Mouse (Mus musculus): ENCODE measurements around the gene Cyp1b1. TPM values are rescaled to one million over a fixed set of nuclear protein-coding genes. Genes with fewer than 3 reads are reported as not detected.
A peak's percentile ranks its signal among the peaks of the same experiment; 100 is the strongest.

Cyp1b1 gene
- total RNA-seq (2021): 1 to 10 TPM; 2.5 to 4.0 TPM

DNA sequence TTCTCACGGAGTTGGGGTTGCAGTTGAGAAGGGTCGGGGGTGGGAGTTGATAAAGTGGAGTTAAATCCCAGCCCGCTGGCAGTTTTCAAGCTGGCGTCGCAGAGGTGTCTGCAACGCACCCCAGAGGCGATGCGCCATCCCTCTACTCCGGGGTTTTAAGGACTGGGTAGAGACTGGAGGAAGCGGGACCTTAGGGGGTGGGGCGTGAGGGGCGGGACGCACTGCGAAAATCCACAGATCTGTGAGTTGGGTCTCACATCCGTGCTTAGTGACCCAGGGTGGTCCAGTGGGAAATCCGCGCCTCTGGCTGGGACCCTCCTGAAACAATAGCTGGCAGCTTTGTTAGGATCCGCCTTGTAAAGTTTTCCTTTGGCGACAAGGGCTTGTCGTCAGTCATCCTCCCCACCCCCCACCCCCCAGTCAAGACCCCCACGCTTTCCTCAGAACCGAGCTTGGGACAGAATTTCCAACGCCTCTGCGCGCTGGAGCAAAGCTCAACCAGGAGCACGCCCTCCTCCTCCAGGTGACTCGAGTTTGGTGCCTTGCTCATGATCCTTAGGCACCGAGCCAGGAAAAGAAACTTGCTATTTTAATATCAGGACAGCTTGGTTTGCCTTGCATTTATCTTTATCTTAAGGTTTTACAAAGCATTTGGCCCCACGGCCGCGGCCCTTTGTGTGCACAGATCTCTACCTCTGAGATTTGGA, at the start of gene Cyp1b1:
Cyp1b1 (minus strand) TSS at position 131 of the 707 bp plus-strand sequence.
- intact Hi-C loops (cut with DNase I): loop anchor here (2.0 to 5.0 kb wide), 3 partner anchors 50 to 604 kb away; no protein-coding TSS in a partner anchor
- DNase-seq: no peak

DNA sequence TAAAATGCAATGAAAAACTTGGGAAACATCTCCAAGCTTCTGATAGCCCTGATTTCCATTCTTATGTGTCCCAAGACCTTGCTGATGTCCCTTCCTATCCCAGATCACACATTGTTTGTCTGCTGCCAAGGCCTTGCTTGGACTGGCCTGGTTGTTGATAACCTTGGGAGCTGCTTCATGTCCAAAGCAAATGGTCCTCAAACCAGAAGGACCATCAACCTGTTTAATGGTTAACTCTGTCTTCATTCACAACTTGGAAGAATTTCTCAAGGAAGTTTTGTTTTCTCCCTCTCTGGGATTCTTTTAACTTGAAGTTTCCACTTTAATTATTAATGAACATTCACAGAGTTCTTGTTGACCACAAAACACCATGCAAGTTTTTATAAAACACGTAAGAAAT, 47.0 kb upstream of the Cyp1b1 start:
- intact Hi-C loops (cut with DNase I): no loop called here
- DNase-seq: no peak

DNA sequence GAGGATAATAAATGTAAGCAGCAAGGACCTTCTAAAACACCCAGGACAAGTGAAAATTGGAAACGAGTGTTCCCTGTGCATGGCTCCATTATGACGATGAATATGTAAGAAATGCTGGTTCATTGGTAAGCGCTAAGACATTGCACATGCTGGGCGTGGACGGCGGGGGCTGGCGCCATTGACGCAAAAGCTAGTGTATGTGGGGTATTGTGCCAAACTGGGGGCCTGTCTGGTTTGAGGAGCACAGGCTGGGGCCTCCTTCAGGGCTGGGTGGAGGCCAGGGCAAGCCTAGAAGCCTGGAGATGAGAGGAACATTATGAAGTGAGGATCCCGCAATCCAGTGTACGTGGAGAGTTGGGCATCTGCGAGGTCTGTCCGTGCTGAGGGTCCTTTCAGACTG, 39.0 kb upstream of the Cyp1b1 start:
- intact Hi-C loops (cut with DNase I): no loop called here
- DNase-seq: no peak

DNA sequence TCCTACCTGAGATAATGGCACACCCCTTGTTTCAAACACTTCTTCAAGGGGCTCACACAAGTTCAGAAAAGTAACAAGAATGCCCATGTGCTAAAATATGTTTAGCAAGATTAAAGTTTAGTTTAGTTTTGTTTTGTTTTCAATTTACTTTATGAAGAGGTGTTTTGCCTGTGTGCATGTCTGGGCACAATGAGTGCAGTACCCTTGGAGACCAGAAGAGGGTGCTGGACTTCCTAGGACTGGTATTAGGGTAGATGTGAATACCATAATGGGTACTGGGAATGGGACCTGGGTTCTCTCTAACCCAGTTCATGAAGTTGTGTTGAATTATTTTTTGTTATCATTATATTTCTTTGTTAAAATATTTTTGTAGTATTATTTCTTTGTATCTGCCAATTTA, 38.0 kb upstream of the Cyp1b1 start:
- intact Hi-C loops (cut with DNase I): no loop called here
- DNase-seq: no peak

DNA sequence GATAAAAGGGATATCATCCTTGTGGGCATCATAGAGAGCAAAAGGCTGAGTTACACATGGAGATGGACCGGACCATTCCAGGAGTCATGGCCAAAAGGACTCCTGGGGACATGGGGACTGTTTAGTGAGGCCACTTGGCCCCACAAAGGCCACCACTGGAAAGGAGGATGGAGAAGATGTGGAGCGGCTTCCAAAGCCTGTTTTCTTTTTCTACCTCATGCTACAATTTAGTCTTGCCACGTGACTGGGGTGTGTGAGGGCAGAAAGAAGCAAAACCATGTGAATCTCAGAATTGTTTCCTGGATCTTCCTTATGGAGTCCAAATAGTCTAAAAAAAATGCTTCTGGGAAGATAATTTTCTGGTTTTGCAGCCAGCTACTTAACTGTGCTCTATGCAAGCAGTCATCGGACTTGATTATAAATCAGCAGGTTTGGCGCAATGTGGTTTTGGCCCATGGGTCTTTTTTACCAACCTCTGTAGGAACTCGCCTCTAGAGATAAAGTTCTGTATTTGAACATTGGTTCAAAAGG, 36.9 kb upstream of the Cyp1b1 start:
- intact Hi-C loops (cut with DNase I): no loop called here
- no peak for DNase-seq

DNA sequence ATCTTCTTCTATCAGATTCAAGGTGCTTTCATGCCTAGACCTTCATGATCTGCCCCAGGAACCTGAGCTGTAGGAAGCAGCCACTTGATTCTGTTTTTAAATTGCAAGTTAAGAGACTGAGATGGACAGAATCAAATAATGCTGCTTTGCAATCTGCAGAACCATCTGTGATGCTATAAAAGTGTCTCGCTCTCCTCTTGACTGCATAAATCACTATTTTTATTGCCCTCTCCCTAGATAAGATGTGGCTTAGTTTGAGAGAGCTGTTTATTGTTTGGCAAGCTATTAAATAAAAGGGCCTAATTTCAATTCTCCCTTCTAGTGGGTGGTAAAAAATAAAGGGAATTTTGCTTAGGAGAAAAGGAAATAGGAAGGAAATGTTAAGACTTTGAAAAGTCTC, 34.8 kb upstream of the Cyp1b1 start:
- intact Hi-C loops (cut with DNase I): no loop called here
- no peak for DNase-seq

DNA sequence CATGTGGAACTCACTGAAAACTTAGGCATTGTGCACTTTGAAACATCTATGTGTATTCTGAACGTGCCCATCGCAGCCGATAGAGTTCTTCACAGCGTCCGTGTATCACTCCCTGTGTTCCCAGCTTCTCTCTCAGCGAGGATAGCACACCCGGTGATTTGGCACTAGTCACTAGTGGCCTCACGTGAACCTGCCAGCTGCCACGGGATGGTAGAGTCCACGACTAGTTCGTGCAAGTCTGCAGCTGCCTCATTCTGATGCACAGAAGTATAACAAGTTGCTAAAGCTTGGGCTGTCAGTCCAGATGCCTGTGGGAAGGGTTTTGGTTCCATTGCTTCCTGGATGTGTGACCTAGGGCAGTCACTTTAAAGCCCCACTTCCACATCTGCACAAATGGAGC, 32.1 kb upstream of the Cyp1b1 start:
- intact Hi-C loops (cut with DNase I): no loop called here
- DNase-seq: no peak

DNA sequence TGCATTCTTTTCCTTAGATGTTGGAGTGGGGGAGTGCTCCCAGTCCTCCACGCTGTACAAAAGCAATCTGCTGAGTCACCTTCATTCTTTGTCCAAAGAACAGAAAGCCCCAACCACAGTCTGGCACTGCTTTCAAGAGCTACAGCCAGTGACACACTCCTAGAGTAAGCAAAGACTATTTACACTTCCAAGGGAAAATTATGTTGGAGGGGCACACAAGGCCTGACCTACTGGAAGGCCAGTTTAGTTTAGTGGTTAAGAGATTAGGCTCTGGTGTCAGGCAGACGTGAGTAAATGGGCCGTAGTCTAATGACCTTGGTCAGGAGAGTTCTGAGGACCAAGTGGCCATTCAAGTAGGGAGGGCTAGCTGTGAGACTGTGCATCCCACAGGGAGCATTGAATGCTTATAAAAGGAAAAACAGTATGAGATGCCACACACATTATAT, 31.3 kb upstream of the Cyp1b1 start:
- DNase-seq: no peak

DNA sequence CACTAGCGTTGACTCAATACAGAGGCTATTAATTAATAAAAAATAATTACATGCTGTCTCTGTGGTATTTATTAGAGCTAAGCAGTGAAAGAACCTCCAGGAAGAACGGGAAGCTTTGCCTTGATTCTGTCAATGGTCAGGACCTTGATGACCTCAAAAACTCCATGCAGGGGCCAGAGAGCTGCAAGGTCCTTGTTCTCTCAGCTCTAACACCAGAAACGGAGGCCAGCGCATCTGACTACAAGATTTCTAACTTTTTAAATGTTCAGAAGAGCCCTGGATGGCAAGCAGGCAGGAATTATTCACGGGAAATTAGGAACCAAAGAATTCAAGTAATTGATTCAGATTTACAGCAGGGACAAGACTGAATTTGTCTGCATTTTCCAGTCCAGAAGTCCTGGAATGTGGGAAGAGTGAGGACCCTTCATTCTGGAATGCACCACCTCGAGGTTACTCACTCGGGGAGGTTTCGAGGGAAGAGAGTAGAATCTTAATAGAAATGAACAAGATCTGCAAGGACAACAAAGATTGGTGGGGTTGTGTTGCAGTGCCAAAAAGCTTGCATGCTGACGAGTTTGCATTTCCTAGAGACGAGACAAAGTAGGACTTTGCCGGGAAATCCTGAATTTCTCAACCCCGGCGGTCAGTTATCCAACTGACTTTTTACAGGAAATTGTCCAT, 30.3 kb upstream of the Cyp1b1 start:
- intact Hi-C loops (cut with DNase I): no loop called here
- no peak for DNase-seq

More for the DNA sequence above, 31.3 kb upstream of the Cyp1b1 start:
- intact Hi-C loops (cut with DNase I): no loop called here

DNA sequence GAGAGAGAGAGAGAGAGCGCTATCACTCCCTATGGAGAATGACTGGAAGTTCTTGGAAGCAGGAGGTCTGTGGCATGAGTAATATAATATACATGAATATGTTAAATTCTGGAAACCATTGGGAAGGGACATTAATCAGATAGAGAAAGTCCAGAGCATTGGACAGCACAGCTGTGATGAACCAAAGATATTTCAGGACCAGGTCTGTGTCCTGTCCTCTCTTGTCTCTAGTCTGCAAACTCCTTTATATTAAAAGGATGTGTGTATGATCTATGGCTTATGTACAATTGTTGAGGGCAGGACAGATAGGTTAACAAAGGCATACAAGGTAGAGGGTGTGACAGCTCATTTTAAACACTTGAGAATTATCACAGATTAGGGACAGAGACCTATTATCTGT, 28.6 kb upstream of the Cyp1b1 start:
- intact Hi-C loops (cut with DNase I): no loop called here
- no peak for DNase-seq

DNA sequence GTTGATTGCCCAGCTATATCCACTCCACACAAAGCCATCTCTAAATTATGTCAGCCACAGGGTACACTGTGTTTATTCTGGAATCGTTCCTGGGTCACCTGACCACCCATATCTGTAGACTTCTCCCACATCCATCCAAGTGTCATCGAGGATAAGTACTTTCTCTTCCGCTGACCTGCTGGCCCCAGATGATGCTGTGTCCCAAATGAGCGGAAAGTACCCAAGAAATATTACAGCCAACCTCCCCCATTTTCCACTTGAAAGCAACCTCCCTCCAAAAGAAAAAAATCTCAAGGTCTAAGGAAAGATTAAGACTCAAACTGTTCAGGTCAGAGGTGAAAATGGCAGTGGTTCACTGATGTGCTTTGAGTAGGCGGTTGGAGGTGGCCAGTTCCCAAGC, 27.8 kb upstream of the Cyp1b1 start:
- DNase-seq: no peak
- intact Hi-C loops (cut with DNase I): no loop called here

DNA sequence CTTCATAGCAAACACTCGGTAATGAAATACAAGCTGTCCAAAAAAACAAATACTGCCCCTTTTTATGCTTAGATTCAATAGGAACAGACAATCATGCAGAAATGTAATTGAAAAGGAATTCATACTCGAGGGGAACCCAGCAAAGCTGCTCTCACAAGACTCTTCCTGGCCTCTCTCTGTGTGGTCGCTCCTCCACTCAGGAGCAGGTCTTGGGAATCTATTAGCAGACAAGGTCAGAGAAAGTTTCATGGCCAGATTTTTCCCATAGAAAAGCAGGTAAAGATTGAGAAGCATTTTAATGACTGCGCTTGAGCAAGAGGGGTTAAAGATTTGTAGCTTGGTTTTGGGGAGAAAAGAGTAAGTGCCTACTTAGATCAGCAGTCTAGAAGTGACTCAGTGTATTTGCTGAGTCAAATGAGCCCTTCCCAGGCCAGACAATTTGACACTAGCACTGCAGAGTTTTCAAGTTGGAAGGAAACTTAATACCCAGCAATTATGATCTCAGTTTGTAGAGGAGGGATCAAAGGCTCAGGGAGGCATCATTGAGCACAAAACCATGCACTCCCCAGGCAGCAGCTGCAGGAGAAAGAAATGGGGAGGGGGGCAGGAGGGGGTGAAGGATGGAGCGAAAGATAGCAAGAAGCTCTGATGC, 24.1 kb upstream of the Cyp1b1 start:
- intact Hi-C loops (cut with DNase I): no loop called here
- no peak for DNase-seq

DNA sequence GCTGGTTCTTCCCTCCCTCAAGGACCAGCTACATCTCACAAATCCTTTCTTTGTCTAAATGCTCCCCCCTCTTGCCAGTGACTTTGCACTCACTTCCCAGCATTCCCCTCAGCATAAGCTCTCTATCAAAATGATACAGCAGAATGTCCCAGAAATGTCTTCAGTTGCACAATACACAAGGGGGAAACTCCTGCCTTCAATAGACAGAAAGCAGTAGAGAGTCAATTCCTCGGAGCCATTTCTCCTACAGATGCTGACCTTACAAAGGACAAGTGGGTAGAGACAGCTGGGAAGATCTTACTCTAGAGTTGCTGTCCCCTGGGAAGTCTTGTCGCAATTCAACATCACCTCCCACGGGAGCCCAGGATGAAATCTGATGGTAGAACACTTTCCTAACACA, 22.7 kb upstream of the Cyp1b1 start:
- intact Hi-C loops (cut with DNase I): no loop called here
- DNase-seq: no peak

DNA sequence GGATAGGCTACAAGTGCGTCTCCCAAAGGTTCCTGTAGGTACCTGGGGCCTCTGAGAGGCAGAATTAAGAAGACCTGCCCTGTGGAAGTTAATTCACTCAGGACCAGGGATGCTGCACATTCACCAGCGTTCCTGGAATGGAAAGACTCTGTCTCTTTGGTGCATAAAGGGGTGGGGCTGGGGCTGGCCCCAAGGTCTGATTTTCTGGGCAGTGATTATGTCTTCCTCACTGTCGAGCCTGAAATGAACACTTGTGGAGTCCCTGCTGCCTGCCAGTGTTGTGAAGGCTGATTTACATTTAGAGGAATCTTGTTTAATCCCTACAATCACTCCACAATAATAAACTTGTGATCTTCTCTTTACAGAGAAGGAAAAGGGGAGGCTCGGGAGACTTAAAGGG, 18.2 kb upstream of the Cyp1b1 start:
- DNase-seq: no peak
- intact Hi-C loops (cut with DNase I): no loop called here

DNA sequence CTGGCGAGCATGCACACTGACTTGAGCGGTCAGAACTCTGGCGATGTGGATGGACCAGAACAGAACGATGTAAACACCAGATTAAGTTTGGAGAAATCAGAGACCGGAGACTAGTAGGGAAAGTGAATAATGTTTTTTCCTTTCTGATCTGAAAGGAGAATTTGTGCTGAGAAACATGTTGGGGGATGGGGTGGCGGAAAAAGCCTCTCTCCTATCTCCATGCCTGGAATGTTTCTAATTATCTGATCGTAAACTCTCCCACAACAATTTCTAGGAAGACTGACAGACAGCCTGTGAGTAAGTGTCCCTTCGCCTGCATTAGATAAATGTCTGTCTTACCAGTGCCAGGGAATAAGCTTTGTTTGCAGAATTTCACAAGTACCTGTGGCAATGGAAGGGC, 16.1 kb upstream of the Cyp1b1 start:
- intact Hi-C loops (cut with DNase I): no loop called here
- no peak for DNase-seq

DNA sequence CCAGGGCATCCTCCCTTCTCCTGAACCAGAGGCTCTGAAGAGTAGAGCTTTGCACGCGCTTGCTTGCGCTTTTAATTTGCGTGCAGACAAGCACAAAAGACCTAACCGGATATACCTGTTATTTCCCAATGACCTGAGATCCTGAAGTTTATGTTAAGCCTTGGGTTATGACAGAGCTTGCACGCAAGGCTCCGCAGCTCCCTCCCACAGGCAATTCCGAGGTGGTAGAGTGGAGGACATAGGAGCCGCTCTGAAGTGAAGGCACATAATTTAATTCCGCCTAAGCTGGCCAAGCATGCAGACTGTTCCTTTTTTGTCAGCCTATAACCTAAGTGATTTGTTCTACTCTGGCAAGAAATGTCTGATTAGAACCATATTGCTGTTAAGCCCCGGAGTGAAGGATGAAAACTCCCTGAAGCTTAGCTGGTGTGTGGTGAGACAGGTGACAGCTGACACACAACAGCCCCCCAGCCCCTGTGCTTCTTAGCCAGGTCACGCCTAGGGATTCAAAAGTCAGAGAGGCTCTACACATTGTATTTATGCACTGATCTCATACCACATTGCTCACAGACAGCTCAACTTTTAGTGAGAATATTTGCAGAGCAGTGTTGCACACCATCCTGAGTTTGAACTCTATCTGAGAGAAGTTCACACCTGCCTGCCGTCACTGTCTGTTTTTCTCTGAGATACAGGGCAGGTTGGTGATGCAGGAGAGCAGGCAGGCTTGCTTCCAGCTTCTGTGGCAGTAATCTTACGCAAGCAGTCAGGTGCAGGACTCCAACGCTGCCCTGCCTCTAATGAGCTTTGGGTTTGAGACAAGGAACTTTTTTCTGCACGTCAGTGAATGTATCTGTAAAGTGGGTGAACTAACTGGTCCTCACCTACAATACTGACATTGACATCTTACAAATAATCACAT, 14.0 kb upstream of the Cyp1b1 start:
- no peak for DNase-seq
- intact Hi-C loops (cut with DNase I): no loop called here

DNA sequence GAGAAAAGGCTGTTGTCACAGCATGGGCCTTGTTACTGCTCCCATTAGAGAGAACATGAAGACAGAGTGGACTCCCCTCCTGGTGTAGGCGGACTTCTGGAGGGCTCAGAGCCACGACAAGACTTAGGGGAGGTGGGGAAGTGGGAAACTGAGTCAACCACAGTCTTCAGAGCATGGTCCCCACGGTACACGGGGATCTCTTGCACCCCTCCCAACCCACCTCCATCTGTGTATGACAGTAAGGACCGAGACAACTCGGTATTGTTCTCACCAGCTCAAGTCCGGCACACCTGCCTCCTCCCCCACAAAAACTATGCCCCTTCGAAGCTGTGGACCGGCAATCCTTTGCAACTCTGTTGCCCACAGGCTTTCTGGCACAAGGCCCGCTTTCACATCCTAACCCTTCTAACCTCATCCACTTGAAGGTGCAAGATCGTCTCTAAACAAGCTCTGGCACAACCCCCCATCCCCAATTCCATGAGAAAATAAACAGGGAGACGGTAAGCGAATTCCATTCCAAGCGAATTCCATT, 13.3 kb upstream of the Cyp1b1 start:
- intact Hi-C loops (cut with DNase I): no loop called here
- no peak for DNase-seq

DNA sequence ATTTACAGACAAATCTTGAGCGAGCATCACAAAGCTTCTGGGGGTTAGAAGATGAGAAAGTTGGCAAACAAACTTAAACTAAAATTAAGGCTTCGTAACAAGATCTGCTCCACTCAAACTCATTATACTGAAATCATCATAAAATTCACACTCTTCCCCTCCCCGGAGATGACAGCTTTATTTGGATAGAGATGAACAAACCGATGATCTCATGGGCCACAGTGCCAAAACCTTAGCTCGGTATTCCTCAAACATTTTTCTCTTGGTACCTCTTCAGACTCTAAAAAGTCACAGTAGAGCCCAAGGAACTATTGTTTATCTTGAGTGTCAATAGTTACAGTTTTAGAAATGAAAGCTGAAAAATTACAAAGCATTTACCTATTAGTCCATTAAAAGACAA, 11.8 kb upstream of the Cyp1b1 start:
- DNase-seq: no peak
- intact Hi-C loops (cut with DNase I): no loop called here

DNA sequence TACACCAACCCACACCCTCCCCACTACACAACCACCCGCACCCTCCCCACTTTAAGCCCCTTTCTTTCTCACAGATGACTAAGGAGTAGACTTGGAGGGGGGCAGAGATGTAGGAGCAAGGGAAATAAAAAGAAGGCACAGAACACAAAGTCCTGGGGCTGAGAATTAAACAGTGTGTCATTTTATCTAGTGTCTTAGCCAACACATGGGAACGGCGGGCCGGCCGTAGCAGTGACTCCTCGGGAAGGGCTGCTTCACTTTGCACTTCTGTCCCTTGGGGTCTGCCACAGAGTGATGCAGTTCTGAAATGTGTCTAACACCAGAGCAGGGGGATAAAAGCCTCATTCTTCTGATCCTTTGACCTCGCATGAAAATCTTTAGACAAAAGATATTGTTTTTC, 5.8 kb upstream of the Cyp1b1 start:
- intact Hi-C loops (cut with DNase I): no loop called here
- no peak for DNase-seq

DNA sequence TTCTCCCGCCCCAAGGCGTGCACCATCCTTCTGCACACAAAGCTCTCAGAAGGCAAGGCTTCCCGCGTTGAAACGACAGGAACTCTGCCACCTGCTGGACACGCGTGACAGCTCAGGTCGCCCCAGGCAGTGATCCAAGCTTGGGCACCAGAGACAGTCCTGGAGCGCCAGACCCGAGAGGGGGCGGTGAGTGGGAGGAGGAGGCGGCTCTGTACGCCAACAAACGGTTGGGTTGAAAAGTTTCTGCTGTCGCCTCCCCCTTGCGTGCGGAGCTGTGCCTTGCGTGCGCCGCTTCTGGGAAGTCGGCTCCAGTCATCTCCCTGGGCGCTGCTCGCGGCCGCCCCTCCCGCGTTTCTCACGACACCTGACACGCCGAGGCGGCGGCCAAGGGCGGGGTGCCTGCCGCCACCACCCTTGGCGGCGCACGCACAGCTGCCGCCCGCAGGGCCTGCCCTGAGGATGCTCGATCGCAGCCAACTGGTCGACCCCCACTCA, 835 bp upstream of the Cyp1b1 start:
- intact Hi-C loops (cut with DNase I): loop anchor here (2.0 to 5.0 kb wide), 3 partner anchors 51 to 605 kb away; no protein-coding TSS in a partner anchor

More for the DNA sequence above, 835 bp upstream of the Cyp1b1 start:
- peak; percentile 91 to 92 for DNase-seq

All from heart, postnatal 10 days (tissue).